Mouse (Mus musculus) mesoderm, embryonic 11.5 days (tissue): ENCODE measurements around the gene Dgke.
"Not testable (repeated sequence)": the region's sequence is repeated elsewhere in the genome, so short reads cannot be mapped to it uniquely, and the experiment has no call there.

ENCODE experiments used
- DNase-seq: peaks from one replicate; pipeline ENCODE4 v3.0.0-alpha.2; 2012; ENCODE audit warnings: low read depth, low spot score

Gene Dgke

GRCm38 (mm10) chr11:89003078-89003477 lies 63.6 kb downstream of the Dgke start:
- no peak for DNase-seq

GRCm38 (mm10) chr11:89002621-89003020 lies 64.0 kb downstream of the Dgke start:
- no peak for DNase-seq

- no peak for DNase-seq
Observed at GRCm38 (mm10) chr11:89002068-89002467, 64.6 kb downstream of the Dgke start.

- DNase-seq: no peak
Observed at GRCm38 (mm10) chr11:89001569-89001968, 65.1 kb downstream of the Dgke start.

GRCm38 (mm10) chr11:89000527-89000819 lies 66.2 kb downstream of the Dgke start:
- DNase-seq: no peak

- DNase-seq: no peak
Observed at GRCm38 (mm10) chr11:88999723-89000526, 66.7 kb downstream of the Dgke start.

- peak; percentile 86 for DNase-seq
Observed at GRCm38 (mm10) chr11:88998974-88999722, 67.5 kb downstream of the Dgke start, which contains the start of gene Trim25. Trim25 (plus strand) TSS chr11:88999376.

GRCm38 (mm10) chr11:88998406-88998805 lies 68.2 kb downstream of the Dgke start:
- no peak for DNase-seq

- DNase-seq: not testable (repeated sequence)
Observed at GRCm38 (mm10) chr11:88997343-88997742, 69.3 kb downstream of the Dgke start.

GRCm38 (mm10) chr11:88996427-88996826 lies 70.2 kb downstream of the Dgke start:
- DNase-seq: no peak

- no peak for DNase-seq
Observed at GRCm38 (mm10) chr11:88995616-88996015, 71.0 kb downstream of the Dgke start.

- DNase-seq: no peak
Observed at GRCm38 (mm10) chr11:88994492-88994891, 72.2 kb downstream of the Dgke start.

- peak; percentile 44 for DNase-seq
Observed at GRCm38 (mm10) chr11:88993625-88994024, 73.0 kb downstream of the Dgke start.

- DNase-seq: no peak
Observed at GRCm38 (mm10) chr11:88993186-88993585, 73.5 kb downstream of the Dgke start.

- DNase-seq: no peak
Observed at GRCm38 (mm10) chr11:88989530-88989929, 77.1 kb downstream of the Dgke start.

GRCm38 (mm10) chr11:88988956-88989355 lies 77.7 kb downstream of the Dgke start:
- DNase-seq: no peak

GRCm38 (mm10) chr11:88986616-88987015 lies 80.0 kb downstream of the Dgke start:
- DNase-seq: no peak
